Mouse (Mus musculus) heart, embryonic 12.5 days (tissue): ENCODE data around the gene Dkc1. TPM values are rescaled to one million over a fixed set of nuclear protein-coding genes. Genes with fewer than 3 reads are reported as not detected.
"Not testable (repeated sequence)": the region's sequence is repeated elsewhere in the genome, so short reads cannot be mapped to it uniquely, and the experiment has no call there.

Source experiments
- ATAC-seq: fragments of 200-750 bp; cut with Nextera tagmentation; 2 replicates; pipeline ENCODE4 v1.8.0; 2017; ENCODE audit warnings: moderate TSS enrichment, moderate library complexity; ENCODE audit not compliant: insufficient number of reproducible peaks, low FRiP score
- H3K27ac ChIP-seq: fragments of 300-500 bp; sonication (generic); 2 replicates; pipeline ENCODE4 v1.5.1; 2016; ENCODE audit warnings: mild to moderate bottlenecking, moderate library complexity; ENCODE audit not compliant: poor library complexity, severe bottlenecking
- H3K27me3 ChIP-seq: fragments of 300-500 bp; sonication (generic); replicated peaks from 2 replicates; pipeline ENCODE4 v1.6.1; 2016; ENCODE audit warnings: mild to moderate bottlenecking, moderate library complexity
- H3K36me3 ChIP-seq: fragments of 300-500 bp; sonication (generic); 2 replicates; pipeline ENCODE4 v1.6.1; 2016; ENCODE audit warnings: mild to moderate bottlenecking, moderate library complexity
- H3K4me1 ChIP-seq: fragments of 300-500 bp; sonication (generic); replicated peaks from 2 replicates; pipeline ENCODE4 v1.6.1; 2016; ENCODE audit warnings: mild to moderate bottlenecking
- H3K4me2 ChIP-seq: fragments of 300-500 bp; sonication (generic); 2 replicates; pipeline ENCODE4 v1.6.1; 2016; ENCODE audit warnings: mild to moderate bottlenecking, moderate library complexity
- H3K4me3 ChIP-seq: fragments of 300-500 bp; sonication (generic); 2 replicates; pipeline ENCODE4 v1.5.1; 2016; ENCODE audit warnings: mild to moderate bottlenecking
- H3K9ac ChIP-seq: fragments of 300-500 bp; sonication (generic); 2 replicates; pipeline ENCODE4 v1.6.1; 2016; ENCODE audit warnings: mild to moderate bottlenecking, moderate library complexity
- H3K9me3 ChIP-seq: fragments of 300-500 bp; sonication (generic); replicated peaks from 2 replicates; pipeline ENCODE4 v1.6.1; 2016; ENCODE audit warnings: mild to moderate bottlenecking, moderate library complexity
- WGBS: fragments of 180-500 bp; shearing (Covaris S2); methylation state at CpG from one replicate; pipeline ENCODE4 v1.1.7; 2016; 5-methylcytosine and 5-hydroxymethylcytosine counted together
- polyA plus RNA-seq: library from polyadenylated mRNA; unstranded; fragments of >200 nt; fragmentation: Nextera tagmentation; extraction: Ambion mirVana; gene quantifications from 2 replicates; pipeline ENCODE4 v1.2.1, GENCODE M21; 2016

Gene Dkc1
- polyA plus RNA-seq, 1 experiment from 2014 or later: 59.3 TPM

DNA sequence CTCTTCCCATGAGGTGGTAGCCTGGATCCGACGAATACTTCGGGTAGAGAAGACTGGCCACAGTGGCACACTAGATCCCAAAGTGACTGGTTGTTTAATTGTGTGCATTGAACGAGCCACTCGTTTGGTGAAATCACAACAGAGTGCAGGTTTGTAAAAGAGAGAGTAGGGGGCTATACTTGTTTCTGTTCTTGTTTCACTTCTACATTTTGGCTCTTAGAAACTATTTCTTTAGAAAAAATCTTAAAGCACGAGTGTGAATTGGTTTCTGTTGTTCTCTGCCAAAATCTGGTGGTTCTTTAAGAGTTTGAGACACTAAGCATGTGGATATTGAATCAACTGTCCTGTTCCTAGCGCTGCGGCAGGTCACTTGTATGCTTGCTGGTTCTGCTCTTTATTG is 3.1 kb downstream of the Dkc1 start:
- Histone ChIP-seq H3K4me2 (no peak overlapping the region), H3K36me3 (peaks cover 32% of the 10 kb centered on the region), H3K4me3 (no peak overlapping the region), H3K27me3 (no peaks in the 10 kb centered on the region), H3K4me1 (no peaks in the 10 kb centered on the region), H3K9me3 (no peaks in the 10 kb centered on the region), H3K9ac (no peak overlapping the region), H3K27ac (no peak overlapping the region)
- ATAC-seq: no peak
- WGBS: 87% methylated on average over 8 of the region's 8 CpGs

DNA sequence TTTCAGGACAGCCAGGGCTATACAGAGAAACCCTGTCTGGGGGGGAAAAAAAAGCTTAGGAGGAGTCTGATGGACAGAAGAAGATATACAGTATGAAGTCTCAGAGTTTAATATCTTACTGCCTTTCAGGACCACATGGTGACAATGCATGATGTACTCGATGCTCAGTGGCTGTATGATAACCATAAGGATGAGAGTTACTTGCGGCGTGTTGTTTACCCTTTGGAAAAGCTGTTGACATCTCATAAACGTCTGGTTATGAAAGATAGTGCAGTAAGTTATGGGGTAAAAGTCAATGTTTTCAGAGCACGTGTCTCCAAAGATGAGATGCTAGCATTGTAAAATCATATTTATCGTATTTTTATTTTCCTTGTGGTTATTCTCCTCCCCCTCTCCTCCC is 6.6 kb downstream of the Dkc1 start:
- no peak overlapping the region for H3K4me3 ChIP-seq

DNA sequence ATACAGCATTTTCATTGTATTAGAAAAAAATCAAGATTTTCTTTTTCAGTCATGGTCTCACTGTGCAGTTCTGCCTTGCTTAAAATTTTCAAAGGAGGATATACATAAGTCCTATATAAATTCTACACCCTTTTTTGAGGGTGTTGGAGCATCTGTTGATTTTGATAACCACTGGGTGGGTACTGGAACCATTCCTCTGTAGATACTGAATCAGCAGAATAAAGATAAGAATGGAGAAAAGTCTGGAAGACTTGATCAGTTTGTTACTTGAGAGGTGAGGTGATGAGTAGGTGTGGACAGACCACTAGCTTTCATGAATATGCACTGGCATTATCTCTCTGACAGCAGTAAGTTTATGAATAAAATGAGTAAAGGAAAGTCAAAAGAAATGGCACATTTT is 19.9 kb downstream of the Dkc1 start:
- ATAC-seq: no peak
- no peak overlapping the region for H3K4me2 ChIP-seq
- H3K4me3 ChIP-seq: no peak overlapping the region
- H3K9ac ChIP-seq: no peak overlapping the region
- no peaks in the 10 kb centered on the region for H3K27me3 ChIP-seq
- no peak overlapping the region for H3K27ac ChIP-seq
- H3K36me3 ChIP-seq: peaks cover 2% of the 10 kb centered on the region; the same call in 1 of the 2 replicates
- H3K4me1 ChIP-seq: no peaks in the 10 kb centered on the region
- H3K9me3 ChIP-seq: no peaks in the 10 kb centered on the region

More for the DNA sequence above, 6.6 kb downstream of the Dkc1 start:
- Histone ChIP-seq H3K27me3 (no peaks in the 10 kb centered on the region), H3K27ac (no peak overlapping the region), H3K36me3 (peaks cover 59% of the 10 kb centered on the region), H3K4me2 (no peak overlapping the region), H3K9me3 (no peaks in the 10 kb centered on the region), H3K4me1 (no peaks in the 10 kb centered on the region), H3K9ac (no peak overlapping the region)
- no peak for ATAC-seq
- WGBS: 78% methylated on average over 6 of the region's 6 CpGs

DNA sequence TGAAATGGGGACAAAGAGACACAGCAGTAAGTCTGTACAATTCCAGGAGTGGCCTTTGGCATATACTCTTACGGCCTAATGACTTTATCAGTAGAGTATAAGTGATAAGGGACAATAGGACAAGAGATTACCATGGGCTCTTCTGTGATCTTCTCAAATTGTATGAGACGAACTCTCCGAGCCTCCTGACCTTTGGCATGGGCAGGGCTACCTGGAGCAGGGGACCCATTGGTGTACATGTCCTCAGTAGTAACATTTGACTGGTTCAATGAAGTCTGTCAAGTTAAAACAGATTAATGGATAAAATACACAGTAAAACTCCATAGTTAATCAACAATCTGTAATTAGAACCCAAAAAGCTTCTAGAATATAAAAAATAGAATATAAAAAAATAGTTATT is 30.0 kb downstream of the Dkc1 start:
- Histone ChIP-seq H3K27ac (no peak overlapping the region), H3K4me1 (no peaks in the 10 kb centered on the region), H3K27me3 (no peaks in the 10 kb centered on the region), H3K36me3 (peaks cover 8% of the 10 kb centered on the region), H3K4me2 (no peak overlapping the region), H3K9me3 (no peaks in the 10 kb centered on the region), H3K9ac (no peak overlapping the region), H3K4me3 (no peak overlapping the region)
- WGBS: 61% methylated on average over 3 of the region's 3 CpGs
- ATAC-seq: no peak

DNA sequence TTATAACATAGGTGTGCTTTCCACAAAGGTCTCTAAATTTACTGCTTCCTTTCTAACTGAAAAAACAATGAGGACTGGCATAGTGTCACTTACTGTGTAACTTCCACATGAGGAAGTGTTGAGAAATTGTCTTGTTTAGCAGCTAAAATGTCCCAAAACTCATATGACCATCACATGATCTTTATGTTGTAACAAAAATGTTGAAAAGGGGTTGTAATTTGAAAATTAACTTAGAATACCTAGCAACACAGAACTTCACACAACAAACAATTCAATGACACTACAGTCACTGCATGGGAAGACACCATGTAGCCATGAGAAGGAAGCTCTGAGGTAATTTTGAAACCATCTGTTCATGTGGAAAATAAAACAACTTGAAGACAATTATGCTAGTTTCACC is 31.2 kb downstream of the Dkc1 start:
- H3K27ac ChIP-seq: no peak overlapping the region
- no peaks in the 10 kb centered on the region for H3K9me3 ChIP-seq
- no peaks in the 10 kb centered on the region for H3K4me1 ChIP-seq
- peaks cover 8% of the 10 kb centered on the region for H3K36me3 ChIP-seq
- H3K27me3 ChIP-seq: no peaks in the 10 kb centered on the region
- H3K4me2 ChIP-seq: no peak overlapping the region
- no peak overlapping the region for H3K4me3 ChIP-seq
- no peak for ATAC-seq
- no peak overlapping the region for H3K9ac ChIP-seq

DNA sequence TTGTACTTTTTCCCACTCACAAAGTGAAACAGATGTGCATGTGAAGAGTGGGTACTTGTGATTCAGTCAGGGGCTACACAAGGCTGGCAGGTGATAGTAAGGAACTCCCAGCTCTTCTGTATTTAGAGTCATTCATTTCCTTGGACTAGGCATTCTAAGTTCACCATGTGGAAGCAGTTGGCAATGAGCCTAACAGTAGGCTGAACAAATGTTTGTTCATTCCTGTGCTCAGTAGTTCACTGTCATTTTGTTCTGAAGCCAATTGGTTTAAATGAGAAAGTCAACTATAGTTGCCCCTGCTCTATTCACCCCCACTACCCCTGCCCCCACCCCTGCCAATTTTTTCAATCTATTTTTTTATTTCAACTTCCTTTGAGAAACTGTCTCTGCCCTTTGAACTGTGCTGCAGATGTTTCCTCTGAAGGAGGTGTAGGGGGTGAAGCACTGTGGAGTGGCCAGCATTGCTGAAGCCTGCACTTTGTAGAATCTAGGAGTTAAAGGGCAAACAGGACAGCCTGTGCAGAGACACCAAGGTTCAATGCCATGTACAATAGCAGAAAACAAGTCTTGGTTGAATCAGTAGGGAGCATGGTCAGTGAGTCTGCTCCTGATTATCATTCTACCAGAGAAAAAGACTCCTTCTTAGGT is 32.8 kb downstream of the Dkc1 start:
- Histone ChIP-seq H3K4me3 (no peak overlapping the region), H3K27ac (no peak overlapping the region), H3K9ac (no peak overlapping the region), H3K9me3 (no peaks in the 10 kb centered on the region), H3K4me1 (no peaks in the 10 kb centered on the region), H3K27me3 (no peaks in the 10 kb centered on the region), H3K36me3 (peaks cover 8% of the 10 kb centered on the region), H3K4me2 (no peak overlapping the region)
- no peak for ATAC-seq

DNA sequence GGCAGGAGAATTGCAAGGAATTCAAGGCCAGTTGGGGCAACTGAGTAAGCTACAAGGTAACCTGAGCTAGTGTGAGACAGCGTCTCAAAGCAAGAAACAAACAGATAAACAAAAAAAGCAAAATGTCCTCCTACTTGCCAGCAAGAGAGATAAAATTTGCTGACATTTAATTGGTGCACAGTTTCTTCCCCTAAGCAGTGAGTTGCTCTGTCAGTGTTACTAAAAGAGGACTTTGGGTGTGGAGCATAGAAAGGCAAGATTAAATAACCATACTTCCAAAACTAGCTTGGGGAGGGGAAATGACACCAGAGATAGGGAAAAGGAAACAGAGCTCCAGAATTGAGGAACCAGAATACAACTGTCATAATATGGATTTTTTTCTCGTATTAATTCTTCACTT is 33.8 kb downstream of the Dkc1 start:
- 61% methylated on average over 2 of the region's 2 CpGs for WGBS
- H3K4me3 ChIP-seq: no peak overlapping the region
- H3K4me2 ChIP-seq: 0 out of 2 replicates have a peak overlapping the region, but pooled peaks have one; percentile 13
- peaks cover 8% of the 10 kb centered on the region for H3K36me3 ChIP-seq
- H3K9me3 ChIP-seq: no peaks in the 10 kb centered on the region
- H3K4me1 ChIP-seq: no peaks in the 10 kb centered on the region
- no peak overlapping the region for H3K27ac ChIP-seq
- no peak overlapping the region for H3K9ac ChIP-seq
- no peaks in the 10 kb centered on the region for H3K27me3 ChIP-seq
- ATAC-seq: no peak

DNA sequence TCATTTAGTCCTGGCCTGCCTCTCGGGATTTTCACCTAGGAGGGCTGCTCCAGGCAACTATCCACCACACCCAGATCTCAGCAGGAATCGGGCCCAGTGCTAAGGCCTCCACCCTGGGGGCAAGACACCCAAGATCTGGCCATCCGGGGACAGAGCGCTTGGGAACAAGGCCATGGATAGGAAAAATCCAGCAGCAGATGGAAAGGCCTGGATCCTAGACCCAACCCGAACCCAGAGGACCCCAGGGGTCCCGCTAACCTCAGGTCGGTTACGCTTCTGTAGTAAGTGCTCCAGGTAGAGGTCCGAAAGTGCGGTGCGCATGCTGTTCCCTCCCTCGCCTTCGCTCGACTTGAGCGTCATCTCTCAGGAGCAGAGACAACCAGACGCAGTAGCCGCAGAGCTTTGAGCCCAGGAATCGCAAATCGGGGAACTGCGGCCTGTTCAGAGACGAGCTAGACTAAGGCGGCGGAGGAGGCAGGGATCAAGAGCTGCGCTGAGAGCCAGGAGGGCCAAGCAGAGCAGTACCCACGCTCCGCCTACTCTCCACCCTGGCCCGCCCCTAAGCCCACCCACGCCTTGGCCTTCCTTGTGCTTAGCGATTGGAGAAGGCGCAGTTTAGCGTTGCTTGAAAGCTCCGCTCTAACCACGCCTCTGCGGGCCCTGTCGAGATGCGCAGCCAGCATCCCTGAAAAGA is 35.0 kb downstream of the Dkc1 start, which contains the start of gene Mpp1:
Mpp1 (minus strand) TSS at position 550 of the 694 bp plus-strand sequence.
- peak within 1 kb of the TSS; percentile 83 for H3K9ac ChIP-seq
- H3K27ac ChIP-seq: peak within 1 kb of the TSS; percentile 62
- H3K4me3 ChIP-seq: peak within 1 kb of the TSS; percentile 60
- WGBS: 17% methylated on average over 36 of the region's 36 CpGs
- H3K4me2 ChIP-seq: peak within 1 kb of the TSS; percentile 67
- no peaks in the 10 kb centered on the region for H3K9me3 ChIP-seq
- H3K27me3 ChIP-seq: no peaks in the 10 kb centered on the region
- H3K4me1 ChIP-seq: no peaks in the 10 kb centered on the region
- no peaks in the 10 kb centered on the region; the same call in 1 of the 2 replicates for H3K36me3 ChIP-seq
- peak; percentile 96 for ATAC-seq

DNA sequence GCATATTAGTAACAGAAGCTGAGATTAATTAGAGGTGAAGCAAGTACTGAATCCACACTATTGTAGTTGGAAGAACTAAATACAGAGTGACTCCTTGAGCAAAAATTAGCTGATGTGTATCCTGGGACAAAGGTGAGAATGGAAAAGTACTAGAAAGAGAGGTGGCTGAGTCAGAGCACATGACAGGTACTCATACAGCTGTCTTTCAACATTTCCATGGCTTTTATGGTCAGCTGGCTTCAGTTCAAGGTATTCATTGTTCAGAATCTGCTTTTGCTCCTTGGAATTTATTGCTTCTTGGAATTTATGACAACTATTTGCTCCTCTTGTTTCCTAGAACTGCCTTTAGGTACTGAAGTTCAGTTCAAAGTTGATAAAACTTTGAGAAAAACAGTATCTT is 41.3 kb downstream of the Dkc1 start:
- Histone ChIP-seq H3K9ac (no peak overlapping the region), H3K36me3 (no peaks in the 10 kb centered on the region), H3K4me3 (no peak overlapping the region), H3K27ac (no peak overlapping the region), H3K9me3 (no peaks in the 10 kb centered on the region), H3K27me3 (no peaks in the 10 kb centered on the region), H3K4me1 (no peaks in the 10 kb centered on the region), H3K4me2 (no peak overlapping the region)
- no peak for ATAC-seq

DNA sequence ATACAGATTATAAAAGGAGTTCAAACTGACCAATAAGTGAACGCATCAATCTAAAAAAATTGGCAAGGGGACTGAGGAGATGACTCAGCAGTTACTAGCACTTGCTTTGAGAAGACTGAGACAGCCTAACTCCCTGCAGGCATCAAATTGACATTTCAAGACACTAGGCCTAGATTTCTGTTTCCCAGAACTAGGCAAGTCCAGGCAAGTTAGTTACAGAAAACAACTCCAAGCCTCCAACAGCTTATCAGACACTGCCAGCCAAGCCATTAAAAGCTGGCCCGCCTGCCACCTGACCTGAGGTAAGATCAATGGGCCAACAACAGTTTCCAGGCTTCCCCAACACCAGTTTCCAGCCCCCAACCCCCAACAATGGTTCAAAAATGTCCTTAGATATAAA is 42.1 kb downstream of the Dkc1 start:
- 69% methylated on average over 2 of the region's 2 CpGs for WGBS
- H3K4me2 ChIP-seq: no peak overlapping the region
- no peaks in the 10 kb centered on the region for H3K9me3 ChIP-seq

DNA sequence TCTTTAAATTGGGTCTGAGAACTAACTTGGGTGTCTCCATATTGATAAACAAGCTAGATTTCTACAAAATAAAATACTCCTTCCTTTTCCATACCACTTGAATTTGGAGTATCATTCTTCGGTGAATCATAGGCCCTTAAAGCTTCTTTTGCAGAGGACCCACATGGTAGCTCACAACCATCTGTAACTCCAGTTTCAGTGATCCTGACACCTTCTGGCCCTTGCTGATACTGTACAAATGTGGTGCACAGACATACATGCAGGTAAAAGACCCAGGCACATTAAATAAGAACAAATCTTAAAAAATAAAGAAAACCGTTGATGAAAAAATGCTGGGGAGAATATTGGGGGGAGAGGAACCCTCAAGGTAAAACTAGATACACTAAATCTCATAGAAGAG is 42.5 kb downstream of the Dkc1 start:
- no peak for ATAC-seq
- Histone ChIP-seq H3K27ac (no peak overlapping the region), H3K4me2 (no peak overlapping the region), H3K4me1 (no peaks in the 10 kb centered on the region), H3K27me3 (no peaks in the 10 kb centered on the region), H3K4me3 (no peak overlapping the region), H3K36me3 (no peaks in the 10 kb centered on the region), H3K9ac (no peak overlapping the region), H3K9me3 (no peaks in the 10 kb centered on the region)
- 95% methylated on average over 2 of the region's 2 CpGs for WGBS

More for the DNA sequence above, 42.1 kb downstream of the Dkc1 start:
- ATAC-seq: no peak
- Histone ChIP-seq H3K9ac (no peak overlapping the region), H3K4me3 (no peak overlapping the region), H3K27ac (no peak overlapping the region), H3K27me3 (no peaks in the 10 kb centered on the region), H3K4me1 (no peaks in the 10 kb centered on the region), H3K36me3 (no peaks in the 10 kb centered on the region)

DNA sequence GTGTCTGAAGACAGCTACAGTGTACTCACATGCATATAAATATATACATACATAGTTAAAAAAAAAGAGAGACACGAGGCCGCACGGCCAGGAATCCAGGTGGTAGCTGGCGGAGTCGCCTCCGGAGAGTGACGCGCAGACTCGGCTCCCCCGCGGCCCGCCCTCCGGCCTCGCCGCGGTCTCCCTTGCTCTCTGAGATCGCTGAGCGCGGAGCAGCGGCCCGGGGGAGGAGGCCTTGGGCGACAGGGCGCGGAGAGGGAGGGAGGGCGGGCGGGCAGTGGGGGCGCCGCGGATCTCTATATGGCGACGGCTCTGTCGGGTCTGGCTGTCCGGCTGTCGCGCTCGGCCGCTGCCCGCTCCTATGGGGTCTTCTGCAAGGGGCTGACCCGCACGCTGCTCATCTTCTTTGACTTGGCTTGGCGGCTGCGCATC is 47.5 kb downstream of the Dkc1 start:
- not testable (repeated sequence) for H3K36me3 ChIP-seq, H3K9me3 ChIP-seq, ATAC-seq, H3K27ac ChIP-seq, H3K27me3 ChIP-seq, H3K4me1 ChIP-seq, H3K9ac ChIP-seq
- H3K4me2 ChIP-seq: peak overlapping the region; percentile 69
- WGBS: 26% methylated on average over 35 of the region's 42 CpGs
- peak overlapping the region; percentile 42 for H3K4me3 ChIP-seq
